Mouse (Mus musculus): Measurements from ENCODE around the gene Snx29. TPM values are rescaled to one million over a fixed set of nuclear protein-coding genes. Genes with fewer than 3 reads are reported as not detected.
"Not testable (repeated sequence)": the region's sequence is repeated elsewhere in the genome, so short reads cannot be mapped to it uniquely, and the experiment has no call there.

The Snx29 gene
- polyA plus RNA-seq, 1 experiment from 2014 or later = 17.4 TPM

DNA sequence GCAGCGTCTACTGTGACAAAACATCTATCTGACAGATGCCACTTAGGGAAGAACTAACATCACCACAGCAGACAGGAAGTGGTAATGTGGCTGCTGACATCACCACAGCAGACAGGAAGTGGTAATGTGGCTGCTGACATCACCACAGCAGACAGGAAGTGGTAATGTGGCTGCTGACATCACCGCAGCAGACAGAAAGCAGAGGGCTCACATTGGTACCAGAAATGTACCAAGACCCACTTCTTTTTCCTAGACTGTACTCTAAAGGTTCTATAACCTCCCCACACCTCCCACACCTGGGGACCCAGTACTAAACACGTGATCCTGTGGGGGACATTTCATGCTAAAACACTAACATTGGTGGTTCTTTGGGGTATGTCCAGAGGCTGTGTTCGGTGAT lies 126.0 kb downstream of the Snx29 start:
- H3K4me3 ChIP-seq (replicated peaks); H3K27me3 ChIP-seq; H3K9me3 ChIP-seq; H3K4me1 ChIP-seq (replicated peaks); H3K9ac ChIP-seq (replicated peaks); H3K27ac ChIP-seq; H3K4me2 ChIP-seq; ATAC-seq (ENCODE audit: insufficient number of reproducible peaks, insufficient read depth, low FRiP score, low TSS enrichment, low read depth): not testable (repeated sequence)
- WGBS = 98% methylated on average over 4 of the region's 4 CpGs
- H3K36me3 ChIP-seq = peaks cover 43% of the 10 kb centered on the region

DNA sequence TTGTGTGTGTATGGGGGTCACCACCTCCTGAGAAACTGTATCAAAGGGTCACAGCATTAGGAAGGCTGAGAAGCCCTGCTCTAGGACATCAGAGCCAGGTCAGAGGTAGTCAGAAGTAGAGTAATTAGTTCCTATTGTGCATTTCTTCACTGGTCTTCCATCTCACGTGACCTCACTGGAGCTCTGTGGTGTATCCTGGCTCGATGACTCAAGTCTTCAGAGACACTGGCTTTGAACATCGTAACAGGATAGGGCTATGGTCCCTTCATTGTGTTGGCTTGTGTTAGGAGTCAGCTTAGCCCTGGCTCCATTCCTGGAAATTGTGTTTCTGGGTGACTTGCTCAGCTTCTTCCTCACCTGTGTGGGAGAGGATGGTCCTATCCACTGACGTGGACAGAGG lies 126.6 kb downstream of the Snx29 start:
- Histone ChIP-seq H3K9me3 (no peaks in the 10 kb centered on the region), H3K4me2 (no peak overlapping the region), H3K9ac (replicated peaks) (no peak overlapping the region), H3K36me3 (peaks cover 47% of the 10 kb centered on the region), H3K27ac (no peak overlapping the region), H3K4me1 (replicated peaks) (0 out of 2 replicates have a peak, but pooled peaks cover 3% of the 10 kb centered on the region), H3K4me3 (replicated peaks) (no peak overlapping the region), H3K27me3 (no peaks in the 10 kb centered on the region)
- WGBS = 89% methylated on average over 4 of the region's 4 CpGs
- ATAC-seq (ENCODE audit: insufficient number of reproducible peaks, insufficient read depth, low FRiP score, low TSS enrichment, low read depth) = no peak

DNA sequence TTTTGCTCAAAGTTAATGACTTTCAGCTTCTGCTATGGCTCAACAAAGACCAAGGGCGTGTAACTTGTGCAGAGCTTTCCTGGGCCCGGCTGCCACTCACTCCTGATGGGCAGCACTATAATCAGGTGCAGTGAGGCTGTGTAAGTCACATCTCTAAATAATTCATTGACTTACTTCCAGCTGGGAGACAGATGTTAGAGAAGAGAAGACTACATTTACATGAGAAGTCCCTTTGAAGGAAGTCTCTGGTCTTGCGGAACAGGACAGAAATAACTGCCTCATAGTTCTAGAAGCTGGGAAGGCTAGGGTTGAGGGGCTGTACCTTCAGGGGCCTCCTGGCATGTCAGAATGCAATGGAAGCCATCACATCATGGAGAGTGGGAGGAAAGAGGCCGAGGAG lies 127.9 kb downstream of the Snx29 start:
- H3K4me1 ChIP-seq (replicated peaks) = no peaks in the 10 kb centered on the region
- WGBS = 71% methylated on average over 4 of the region's 4 CpGs
- no peaks in the 10 kb centered on the region for H3K27me3 ChIP-seq
- no peak overlapping the region for H3K9ac ChIP-seq (replicated peaks)
- no peak overlapping the region for H3K4me2 ChIP-seq
- no peak overlapping the region for H3K27ac ChIP-seq
- no peak for ATAC-seq (ENCODE audit: insufficient number of reproducible peaks, insufficient read depth, low FRiP score, low TSS enrichment, low read depth)
- H3K36me3 ChIP-seq = peaks cover 58% of the 10 kb centered on the region
- no peak overlapping the region for H3K4me3 ChIP-seq (replicated peaks)
- H3K9me3 ChIP-seq = no peaks in the 10 kb centered on the region

DNA sequence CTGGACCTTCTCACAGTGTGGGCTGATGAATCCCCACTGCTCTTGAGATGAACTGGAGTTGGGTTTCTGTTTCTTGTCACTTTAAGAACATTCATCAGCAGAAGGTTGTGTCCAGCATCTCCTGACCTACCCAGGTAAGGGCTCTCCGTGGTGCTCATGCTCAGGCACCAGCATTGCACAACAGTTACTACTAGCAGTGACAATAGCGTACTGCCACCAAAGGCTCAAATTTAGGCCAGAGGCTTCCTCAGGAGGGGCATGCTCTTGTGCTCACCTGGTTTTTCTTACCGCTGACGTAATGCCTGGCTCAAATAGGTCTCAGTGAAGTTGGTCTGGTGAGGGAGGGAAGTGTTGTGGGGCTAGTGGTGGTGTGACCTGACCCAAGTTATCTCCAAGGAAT lies 132.2 kb downstream of the Snx29 start:
- Histone ChIP-seq H3K4me3 (replicated peaks) (no peak overlapping the region), H3K9ac (replicated peaks) (no peak overlapping the region), H3K9me3 (no peaks in the 10 kb centered on the region), H3K36me3 (peaks cover 35% of the 10 kb centered on the region), H3K4me2 (no peak overlapping the region), H3K27ac (no peak overlapping the region), H3K27me3 (no peaks in the 10 kb centered on the region), H3K4me1 (replicated peaks) (peaks cover 23% of the 10 kb centered on the region)
- ATAC-seq (ENCODE audit: insufficient number of reproducible peaks, insufficient read depth, low FRiP score, low TSS enrichment, low read depth) = no peak
- WGBS = 94% methylated on average over 4 of the region's 4 CpGs

DNA sequence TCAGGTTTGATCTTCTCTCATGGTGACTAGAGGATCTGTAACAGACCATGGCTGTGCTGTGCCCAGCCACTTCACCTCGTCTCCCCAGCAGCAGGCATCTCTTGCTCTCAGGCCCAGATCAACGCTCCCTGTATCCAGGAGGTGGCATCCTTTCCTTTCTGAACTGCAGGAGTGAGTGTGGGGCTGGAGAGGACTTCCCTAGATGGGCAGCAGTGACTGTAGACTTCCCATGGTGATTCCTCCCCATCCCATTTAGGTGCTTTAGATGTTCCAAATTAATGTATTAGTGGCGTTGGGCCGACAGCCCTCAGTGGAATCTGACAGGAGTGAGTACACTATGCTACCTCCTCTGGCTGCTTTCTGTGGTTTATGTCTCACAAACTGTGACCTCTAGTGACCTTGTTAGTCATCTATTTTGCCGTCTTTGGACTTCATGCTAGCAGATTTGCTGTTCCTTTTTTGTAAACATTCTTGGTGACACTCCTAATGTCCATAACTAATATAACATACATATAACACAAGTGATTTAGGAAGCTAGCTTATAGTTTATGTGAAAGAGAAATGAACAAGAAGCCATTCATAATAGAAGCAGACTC lies 132.9 kb downstream of the Snx29 start:
- Histone ChIP-seq H3K4me2 (no peak overlapping the region), H3K9me3 (no peaks in the 10 kb centered on the region), H3K27me3 (no peaks in the 10 kb centered on the region), H3K4me1 (replicated peaks) (peaks cover 23% of the 10 kb centered on the region), H3K4me3 (replicated peaks) (no peak overlapping the region), H3K36me3 (peaks cover 35% of the 10 kb centered on the region), H3K27ac (no peak overlapping the region), H3K9ac (replicated peaks) (no peak overlapping the region)
- no peak for ATAC-seq (ENCODE audit: insufficient number of reproducible peaks, insufficient read depth, low FRiP score, low TSS enrichment, low read depth)
- 70% methylated on average over 5 of the region's 5 CpGs for WGBS

DNA sequence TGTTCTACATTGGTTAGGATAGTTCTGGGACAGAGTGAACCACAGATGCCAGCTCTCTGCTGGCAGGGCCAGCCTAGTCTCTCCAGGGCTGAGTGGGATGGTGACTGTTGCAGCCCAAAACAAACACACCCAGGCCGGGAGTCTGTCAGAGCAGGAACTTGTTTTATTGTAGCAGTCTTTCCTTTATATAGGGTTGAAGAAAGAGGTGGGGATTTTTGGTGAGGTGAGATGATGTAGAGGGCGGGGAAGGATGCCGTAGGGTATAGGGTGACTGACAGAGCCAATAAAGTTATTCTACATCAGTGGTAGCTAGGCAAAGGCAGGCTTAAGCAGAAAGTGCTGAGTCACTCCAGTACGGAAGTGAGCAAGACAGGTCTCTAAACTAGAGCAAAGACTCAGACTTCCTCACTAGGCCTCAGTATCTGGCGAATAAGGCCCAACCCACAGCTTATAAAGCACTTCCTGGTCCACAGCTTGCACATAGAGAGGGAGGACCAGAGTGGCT lies 133.5 kb downstream of the Snx29 start:
- Histone ChIP-seq H3K36me3 (peaks cover 35% of the 10 kb centered on the region), H3K4me1 (replicated peaks) (peaks cover 29% of the 10 kb centered on the region), H3K4me3 (replicated peaks) (no peak overlapping the region), H3K9ac (replicated peaks) (no peak overlapping the region), H3K4me2 (no peak overlapping the region), H3K9me3 (no peaks in the 10 kb centered on the region), H3K27me3 (no peaks in the 10 kb centered on the region), H3K27ac (0 out of 2 replicates have a peak overlapping the region, but pooled peaks have one; percentile 77)
- no peak for ATAC-seq (ENCODE audit: insufficient number of reproducible peaks, insufficient read depth, low FRiP score, low TSS enrichment, low read depth)
- 73% methylated on average over 5 of the region's 5 CpGs for WGBS

DNA sequence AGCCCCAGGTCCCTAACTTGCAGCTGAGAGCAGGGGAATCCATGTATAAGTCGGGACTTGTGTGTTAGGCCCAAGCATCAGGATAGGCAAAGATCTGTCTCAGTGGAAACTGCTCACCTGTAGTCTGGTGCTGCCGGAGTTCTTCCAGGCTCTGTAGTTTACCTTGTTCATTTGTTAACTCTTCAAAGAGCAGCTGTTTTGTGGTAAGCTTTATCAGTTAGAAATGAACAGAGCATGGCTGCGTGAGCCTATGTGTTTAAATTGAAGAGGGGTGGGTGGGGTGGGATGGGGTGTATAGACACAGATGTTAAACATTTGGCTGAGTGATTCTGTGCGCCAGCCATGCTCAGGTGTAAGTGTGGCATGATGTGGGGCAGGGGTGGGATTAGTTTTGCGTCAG lies 134.4 kb downstream of the Snx29 start:
- peak overlapping the region; percentile 77 for H3K27ac ChIP-seq
- ATAC-seq (ENCODE audit: insufficient number of reproducible peaks, insufficient read depth, low FRiP score, low TSS enrichment, low read depth) = no peak

DNA sequence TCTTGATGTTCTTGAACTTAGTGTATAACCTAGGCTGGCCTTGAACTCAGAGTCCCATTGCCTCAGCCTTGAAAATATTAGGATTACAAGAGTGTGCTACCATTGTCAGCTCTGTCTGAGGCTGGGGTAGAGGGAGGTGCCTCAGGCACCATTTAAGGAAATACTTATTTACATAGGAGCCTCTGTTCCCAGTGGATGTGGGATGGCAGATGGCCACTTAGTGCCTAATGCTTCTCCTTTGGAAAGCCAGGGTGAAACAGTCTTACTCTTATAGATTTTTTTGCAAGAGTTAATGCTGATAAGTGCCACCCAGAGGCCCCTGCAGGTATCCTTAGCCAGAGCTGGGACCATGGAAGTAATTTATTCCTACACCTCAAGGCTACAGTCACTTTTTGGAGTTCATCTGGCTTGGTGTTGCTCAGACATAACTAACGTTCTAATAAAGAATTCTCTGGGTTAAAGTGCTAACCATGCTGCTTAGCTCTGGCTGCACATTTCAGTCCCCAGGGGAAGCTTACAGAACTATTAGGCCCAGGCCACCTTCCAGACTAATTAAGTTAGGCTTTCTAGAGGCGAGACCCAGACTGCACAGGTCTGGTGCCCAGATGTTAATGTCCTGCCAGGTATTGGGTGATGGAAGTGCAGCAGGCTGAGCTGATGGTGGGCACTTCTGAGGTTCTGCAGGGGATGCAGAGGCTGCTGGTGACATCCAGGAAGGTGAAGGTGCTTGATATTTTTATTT lies 135.1 kb downstream of the Snx29 start:
- ATAC-seq (ENCODE audit: insufficient number of reproducible peaks, insufficient read depth, low FRiP score, low TSS enrichment, low read depth) = peak; percentile 82; the same call in 1 of the 2 replicates
- H3K9ac ChIP-seq (replicated peaks) = no peak overlapping the region
- H3K4me3 ChIP-seq (replicated peaks) = no peak overlapping the region
- peaks cover 24% of the 10 kb centered on the region for H3K36me3 ChIP-seq
- H3K27me3 ChIP-seq = no peaks in the 10 kb centered on the region
- no peak overlapping the region for H3K4me2 ChIP-seq
- H3K4me1 ChIP-seq (replicated peaks) = peaks cover 29% of the 10 kb centered on the region
- WGBS = 9% methylated on average over 2 of the region's 2 CpGs
- no peaks in the 10 kb centered on the region for H3K9me3 ChIP-seq
- H3K27ac ChIP-seq = peak overlapping the region; percentile 77

More for the DNA sequence above, 134.4 kb downstream of the Snx29 start:
- peaks cover 29% of the 10 kb centered on the region for H3K4me1 ChIP-seq (replicated peaks)
- H3K9me3 ChIP-seq = no peaks in the 10 kb centered on the region
- peaks cover 29% of the 10 kb centered on the region for H3K36me3 ChIP-seq
- WGBS = 65% methylated on average over 5 of the region's 5 CpGs
- H3K9ac ChIP-seq (replicated peaks) = no peak overlapping the region
- H3K4me3 ChIP-seq (replicated peaks) = no peak overlapping the region
- no peaks in the 10 kb centered on the region for H3K27me3 ChIP-seq
- no peak overlapping the region for H3K4me2 ChIP-seq

DNA sequence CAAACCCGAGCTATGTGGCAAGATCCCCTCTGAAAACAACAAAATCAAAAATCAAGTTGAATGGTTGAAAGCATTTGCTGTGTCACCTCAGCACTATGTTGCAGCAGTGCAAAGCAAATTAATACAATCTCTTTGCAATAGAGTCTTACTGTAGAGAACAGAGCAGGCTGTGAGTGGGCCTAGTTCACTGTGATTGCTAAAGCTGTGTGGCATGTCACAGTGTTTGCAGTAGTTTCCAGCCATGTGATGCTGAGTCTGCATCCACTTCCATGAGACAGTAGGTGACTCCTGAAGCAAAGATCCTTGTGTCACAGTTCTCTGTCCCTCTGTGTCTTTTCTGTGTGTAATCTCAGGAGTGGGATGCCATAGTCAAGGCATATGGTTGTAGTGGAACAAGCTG lies 137.5 kb downstream of the Snx29 start:
- no peaks in the 10 kb centered on the region for H3K27me3 ChIP-seq
- no peak overlapping the region for H3K4me2 ChIP-seq
- H3K4me1 ChIP-seq (replicated peaks) = peaks cover 29% of the 10 kb centered on the region
- H3K9ac ChIP-seq (replicated peaks) = no peak overlapping the region
- no peak overlapping the region for H3K27ac ChIP-seq
- peaks cover 3% of the 10 kb centered on the region; the same call in 1 of the 2 replicates for H3K36me3 ChIP-seq
- WGBS = 88% methylated on average over 1 of the region's 1 CpGs
- H3K9me3 ChIP-seq = no peaks in the 10 kb centered on the region
- no peak for ATAC-seq (ENCODE audit: insufficient number of reproducible peaks, insufficient read depth, low FRiP score, low TSS enrichment, low read depth)
- H3K4me3 ChIP-seq (replicated peaks) = no peak overlapping the region

DNA sequence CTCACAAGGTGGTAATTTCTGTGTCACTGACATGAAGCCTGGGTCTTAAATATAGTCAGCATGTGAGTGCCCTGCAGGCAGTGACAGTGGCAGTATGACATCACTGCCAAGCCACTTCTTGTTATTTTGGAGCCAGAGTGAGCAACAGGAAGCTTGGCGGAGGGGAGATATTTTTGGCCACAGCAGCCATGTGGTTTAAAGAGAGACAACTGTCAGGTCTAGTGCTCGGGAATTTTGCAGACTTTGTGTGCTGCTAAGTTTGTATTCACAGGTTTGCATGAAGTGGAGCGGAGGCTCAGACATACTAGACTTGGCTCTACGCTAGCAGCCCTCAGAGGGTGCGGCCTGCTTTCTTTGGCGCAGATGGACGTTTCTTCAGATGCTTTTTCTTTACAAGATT lies 138.9 kb downstream of the Snx29 start:
- ATAC-seq (ENCODE audit: insufficient number of reproducible peaks, insufficient read depth, low FRiP score, low TSS enrichment, low read depth) = no peak
- no peaks in the 10 kb centered on the region for H3K9me3 ChIP-seq
- H3K4me2 ChIP-seq = no peak overlapping the region

DNA sequence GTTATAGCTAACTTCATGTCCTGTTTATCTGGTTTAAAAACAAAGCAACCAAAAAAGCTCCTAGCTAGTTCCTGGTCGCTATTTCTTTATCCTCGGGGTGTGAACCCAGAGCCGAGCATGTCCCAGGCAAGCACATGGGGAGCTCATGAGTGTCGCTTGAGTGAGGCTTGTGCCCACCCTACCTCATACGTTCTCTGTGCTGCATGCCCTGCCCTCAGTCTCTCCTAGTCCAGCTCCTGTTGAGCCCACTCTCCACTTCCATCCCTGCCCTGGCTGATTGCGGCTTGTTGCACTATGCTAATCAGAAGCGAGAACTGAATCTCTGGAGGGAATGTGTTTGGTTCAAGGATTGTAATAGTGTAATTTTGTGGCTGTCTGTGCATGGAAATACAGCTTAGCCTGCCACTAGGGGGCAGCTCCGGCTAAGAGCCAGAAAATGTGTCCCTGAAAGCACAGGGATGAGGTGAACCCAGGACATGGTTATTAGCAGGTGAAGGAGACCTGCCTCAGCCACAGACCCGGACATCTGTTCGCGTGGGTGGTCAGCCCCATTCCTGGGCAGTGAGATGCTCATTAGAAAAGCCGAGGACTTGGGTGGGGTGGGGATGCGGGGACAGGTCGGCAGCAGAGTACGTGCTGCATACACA lies 145.9 kb downstream of the Snx29 start:
- Histone ChIP-seq H3K4me3 (replicated peaks) (no peak overlapping the region), H3K36me3 (no peaks in the 10 kb centered on the region), H3K4me2 (no peak overlapping the region), H3K4me1 (replicated peaks) (no peaks in the 10 kb centered on the region), H3K9ac (replicated peaks) (no peak overlapping the region), H3K27me3 (no peaks in the 10 kb centered on the region), H3K27ac (no peak overlapping the region), H3K9me3 (no peaks in the 10 kb centered on the region)
- no peak for ATAC-seq (ENCODE audit: insufficient number of reproducible peaks, insufficient read depth, low FRiP score, low TSS enrichment, low read depth)
- 56% methylated on average over 15 of the region's 15 CpGs for WGBS

More for the DNA sequence above, 138.9 kb downstream of the Snx29 start:
- H3K27me3 ChIP-seq = no peaks in the 10 kb centered on the region
- no peaks in the 10 kb centered on the region for H3K36me3 ChIP-seq
- peaks cover 28% of the 10 kb centered on the region for H3K4me1 ChIP-seq (replicated peaks)
- 0 out of 2 replicates have a peak overlapping the region, but pooled peaks have one; percentile 20 for H3K27ac ChIP-seq
- H3K9ac ChIP-seq (replicated peaks) = no peak overlapping the region
- 75% methylated on average over 7 of the region's 7 CpGs for WGBS
- no peak overlapping the region for H3K4me3 ChIP-seq (replicated peaks)

Measured in limb, embryonic 12.5 days (tissue).